Mouse (Mus musculus) 3134 (cell line): Measurements from ENCODE around the gene 4930595D18Rik.

Experiments
- DNase-seq: peaks from one replicate; pipeline ENCODE4 v3.0.0-alpha.2; 2011; ENCODE audit warnings: low spot score; ENCODE audit not compliant: insufficient read length; ENCODE audit errors: extremely low read depth

4930595D18Rik gene

GRCm38 (mm10) chr12:111166681-111167289 is 17.5 kb downstream of the 4930595D18Rik start:
- peak; percentile 67 for DNase-seq

DNA sequence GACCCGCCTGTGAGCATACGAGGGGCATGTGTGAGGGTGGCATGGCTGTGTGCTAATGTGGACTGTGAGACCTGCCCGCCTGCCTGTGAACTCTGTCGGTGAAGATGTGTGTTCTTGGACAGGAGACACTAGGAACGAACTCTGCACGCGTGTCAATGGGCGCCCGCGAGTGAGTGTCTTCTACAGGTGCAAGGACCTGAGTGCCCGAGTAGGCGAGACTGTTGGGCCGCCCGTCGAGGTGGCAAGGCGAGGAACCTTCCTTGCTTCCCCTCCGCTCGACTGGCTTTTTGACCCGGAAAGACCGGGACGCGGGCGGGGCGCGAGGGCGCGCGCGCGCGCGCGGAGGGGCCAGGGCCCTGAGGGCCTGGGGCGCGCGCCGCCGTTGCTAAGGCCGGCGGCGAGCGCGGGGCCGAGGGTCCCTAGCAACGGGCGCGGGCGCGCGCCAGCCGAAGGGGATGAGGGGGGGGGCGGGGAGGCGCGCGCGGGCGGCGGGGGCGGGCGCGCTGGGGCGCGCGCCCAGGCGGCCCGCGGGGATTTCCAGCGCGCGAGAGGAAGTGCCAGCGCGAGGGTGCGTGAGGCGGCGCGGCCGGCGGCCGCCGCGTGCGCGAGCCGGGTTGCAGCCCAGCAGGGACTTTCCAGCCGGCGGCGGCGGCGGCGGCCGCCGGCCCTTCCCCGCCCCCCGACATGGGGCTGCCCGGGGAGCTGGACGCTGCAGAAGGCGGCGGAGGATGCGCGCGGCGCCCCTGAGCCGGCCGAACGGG is 18.3 kb downstream of the 4930595D18Rik start, which contains the start of gene Traf3:
Gene Traf3 (plus strand): TSS at position 540 of the 761 bp plus-strand sequence.
- peak; percentile 81 for DNase-seq

DNA sequence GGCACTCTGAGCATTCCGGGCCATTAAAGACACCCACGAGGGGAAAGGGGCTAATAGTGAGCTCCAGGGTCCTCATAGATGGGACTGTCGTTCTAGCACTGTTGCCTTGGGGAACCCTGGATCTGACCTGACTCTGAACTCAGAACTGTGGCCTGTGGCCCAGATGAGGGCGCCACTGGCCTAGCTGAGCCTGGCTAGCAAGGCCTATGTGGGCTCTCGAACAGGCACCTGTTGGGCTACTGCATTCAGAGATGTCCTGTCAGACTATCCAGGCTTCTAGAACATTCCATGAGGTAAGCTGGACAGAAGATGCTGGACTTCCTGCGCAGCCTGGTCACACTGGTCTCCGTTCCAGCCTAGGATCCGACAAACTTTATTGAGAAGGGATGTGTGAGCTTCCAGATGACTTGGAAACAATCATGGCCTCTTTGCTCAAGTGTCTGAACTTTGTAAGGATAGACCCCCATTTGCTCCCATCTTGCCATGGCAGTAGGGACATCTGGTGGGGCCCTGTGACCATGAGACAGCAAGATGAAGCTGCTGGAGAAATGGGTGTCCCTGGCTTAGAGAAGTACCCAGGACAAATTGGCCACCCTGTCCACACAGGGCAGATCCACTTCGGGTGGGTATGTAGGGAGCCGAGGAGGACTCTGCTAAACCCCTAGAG is 19.0 kb downstream of the 4930595D18Rik start:
- DNase-seq = peak; percentile 31

- peak; percentile 75 for DNase-seq
Measured at GRCm38 (mm10) chr12:111164310-111164751, 20.0 kb downstream of the 4930595D18Rik start.

DNA sequence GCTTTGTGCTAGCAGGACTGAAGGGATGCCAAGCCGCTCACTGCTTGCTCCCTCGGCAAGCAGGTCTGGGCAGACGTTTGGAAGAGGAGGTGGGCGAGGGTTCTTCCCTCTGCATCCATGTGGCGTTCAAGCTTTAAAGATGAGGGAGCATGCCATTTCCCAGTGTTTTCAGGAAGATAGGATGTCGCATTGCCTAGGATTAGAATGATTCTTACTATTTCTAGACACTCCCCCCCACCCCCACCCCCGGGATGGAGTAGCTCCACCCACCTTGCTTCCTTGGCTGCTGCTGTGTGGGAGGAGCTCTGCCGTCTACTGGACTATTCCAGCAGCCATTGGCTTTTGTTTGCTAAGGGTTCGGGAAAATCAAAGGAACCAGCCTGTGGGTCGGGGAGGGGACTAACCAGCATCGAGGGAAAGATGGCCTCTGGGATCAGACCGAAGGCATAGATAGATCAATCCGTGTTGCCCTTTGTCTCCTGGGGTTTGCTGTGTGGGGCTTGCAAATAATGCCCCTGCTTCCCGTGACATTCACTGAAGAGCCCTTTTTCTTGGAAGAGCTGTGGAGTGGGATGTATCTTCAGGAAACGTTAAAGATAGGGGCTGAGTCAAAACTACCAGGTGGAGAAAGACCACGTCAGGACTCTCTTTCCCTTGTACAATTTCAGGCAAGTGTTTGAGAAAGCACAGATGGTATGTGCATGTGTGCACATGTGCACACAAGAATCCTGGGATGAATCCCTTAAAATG is 21.8 kb downstream of the 4930595D18Rik start:
- peak; percentile 35 for DNase-seq

DNA sequence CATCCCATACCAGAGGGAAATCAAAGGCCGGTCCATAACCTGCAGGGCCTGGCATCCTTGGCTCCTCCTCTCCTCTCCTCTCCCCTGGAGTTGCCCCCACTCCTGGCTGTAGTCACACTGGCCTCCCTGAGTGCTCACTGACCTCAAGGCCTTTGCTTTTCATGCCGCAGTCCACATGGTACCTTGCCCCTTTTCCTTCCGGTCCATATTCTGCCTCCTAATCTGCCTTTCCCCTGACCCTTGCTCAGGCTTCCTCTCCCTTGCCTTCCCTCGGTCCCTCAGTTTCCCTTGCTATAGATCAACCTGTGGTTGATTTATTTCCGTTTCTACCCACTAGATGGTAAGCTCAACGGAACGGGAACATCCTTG is 22.4 kb downstream of the 4930595D18Rik start:
- no peak for DNase-seq

- no peak for DNase-seq
Measured at GRCm38 (mm10) chr12:111160871-111161270, 23.4 kb downstream of the 4930595D18Rik start.

DNA sequence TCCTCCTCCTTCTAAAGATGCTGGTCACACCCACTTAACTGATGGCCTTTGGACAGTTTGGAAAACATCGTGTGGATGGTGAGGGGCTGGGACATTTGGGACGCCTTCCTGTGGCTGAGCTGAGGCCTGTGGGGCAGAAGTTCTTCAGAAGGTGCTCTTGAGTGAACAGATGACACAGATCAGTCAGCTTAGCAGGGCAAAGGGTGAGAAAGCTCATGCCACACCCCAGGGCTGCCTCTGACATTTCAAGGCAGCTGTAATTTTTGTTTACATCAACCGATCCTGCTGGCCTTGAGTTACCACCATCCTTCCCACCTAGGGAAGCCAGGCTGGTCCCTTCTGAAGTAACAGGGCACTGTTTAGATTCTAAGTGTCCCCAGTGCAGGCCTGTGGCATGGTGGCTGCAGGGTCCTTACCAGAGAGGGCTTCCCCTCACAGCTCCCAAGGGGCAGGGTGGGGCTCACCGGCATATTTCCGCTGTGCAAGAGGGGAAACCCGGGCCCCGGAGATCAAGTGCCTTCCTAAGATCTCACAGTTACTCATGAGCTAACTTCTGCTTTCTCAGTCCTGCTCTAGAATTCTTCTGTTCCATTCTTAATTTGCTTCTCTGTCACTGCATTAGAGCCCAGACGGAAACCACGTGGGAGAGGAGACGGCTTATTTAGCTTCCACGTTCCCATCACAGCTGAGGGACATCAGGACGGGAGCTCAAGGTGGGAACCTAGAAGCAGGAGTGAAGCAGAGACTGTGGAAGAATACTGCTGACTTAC is 24.4 kb downstream of the 4930595D18Rik start:
- peak; percentile 34 for DNase-seq

DNA sequence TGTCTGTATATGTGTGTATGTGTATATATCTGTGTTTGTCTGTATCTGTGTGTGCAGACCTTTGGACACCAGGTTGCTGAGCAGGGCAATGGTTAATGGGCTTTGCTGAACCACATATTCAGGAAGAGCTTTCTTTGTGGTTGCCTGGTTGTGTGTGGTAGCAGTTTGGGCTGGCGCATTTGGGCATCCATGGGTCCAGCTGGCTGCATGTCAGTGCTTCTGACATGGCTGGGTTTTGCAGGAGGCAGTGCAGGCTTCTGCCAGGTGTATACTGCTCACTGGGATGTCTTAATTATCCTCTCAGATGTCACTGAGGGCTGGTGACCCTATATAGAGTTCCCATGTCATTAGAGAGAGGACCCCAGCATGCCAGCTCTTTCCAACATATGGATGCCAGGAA is 28.5 kb downstream of the 4930595D18Rik start:
- no peak for DNase-seq

GRCm38 (mm10) chr12:111154641-111155040 is 29.6 kb downstream of the 4930595D18Rik start:
- DNase-seq = no peak

DNA sequence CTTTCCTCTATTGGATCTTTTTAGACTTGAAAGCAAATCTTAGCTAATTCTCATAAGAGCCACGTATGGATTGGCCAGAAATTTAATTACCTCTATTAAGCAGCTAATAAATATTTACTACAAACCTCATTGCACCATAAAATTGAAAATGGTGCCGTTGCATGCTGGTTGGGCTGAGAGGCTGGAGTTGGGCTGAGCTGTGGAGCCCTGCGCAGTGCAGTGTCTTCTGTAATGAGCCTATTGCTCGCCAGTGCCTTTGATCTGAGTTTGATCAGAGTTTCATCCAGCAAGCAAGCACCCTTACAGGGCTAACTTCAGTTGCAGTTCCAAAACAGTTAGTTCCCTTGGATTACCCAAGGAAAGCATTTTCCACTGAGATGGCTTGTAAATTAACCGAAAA is 30.3 kb downstream of the 4930595D18Rik start:
- no peak for DNase-seq

DNA sequence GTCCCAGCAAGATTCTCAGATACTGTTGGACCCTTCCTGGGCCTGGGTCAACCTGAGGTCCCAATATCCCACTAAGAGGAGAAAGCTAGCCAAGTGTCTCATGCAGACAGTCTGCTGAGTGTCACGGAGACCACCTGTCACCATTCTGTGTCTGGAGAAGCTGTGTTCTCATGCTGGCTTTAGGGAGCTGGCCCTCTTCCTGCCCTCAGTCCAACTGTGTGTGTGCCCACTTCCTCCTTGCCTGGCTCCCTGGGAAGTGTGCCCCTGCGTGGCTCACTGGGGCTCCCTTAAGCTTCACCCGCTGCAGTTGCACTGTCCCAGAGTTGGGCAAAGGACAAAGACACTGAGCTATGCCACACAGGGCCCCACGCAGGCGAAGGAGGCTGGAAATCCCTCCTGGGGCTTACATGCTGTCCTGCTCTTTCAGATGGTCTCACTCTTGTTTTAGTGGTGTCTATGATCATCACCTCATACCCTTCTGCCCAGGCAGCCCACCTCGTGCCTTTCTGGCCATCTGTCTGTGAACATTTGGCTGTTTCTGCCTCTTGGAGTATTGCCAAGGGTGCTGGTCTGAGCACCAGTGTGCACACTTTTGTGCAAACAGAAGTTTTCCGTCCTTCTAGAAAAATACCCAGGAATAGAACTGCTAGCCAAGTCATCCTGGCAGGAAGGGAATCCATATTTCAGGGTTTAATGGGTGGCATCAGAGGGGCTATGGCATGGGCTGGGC is 31.1 kb downstream of the 4930595D18Rik start:
- DNase-seq = no peak

DNA sequence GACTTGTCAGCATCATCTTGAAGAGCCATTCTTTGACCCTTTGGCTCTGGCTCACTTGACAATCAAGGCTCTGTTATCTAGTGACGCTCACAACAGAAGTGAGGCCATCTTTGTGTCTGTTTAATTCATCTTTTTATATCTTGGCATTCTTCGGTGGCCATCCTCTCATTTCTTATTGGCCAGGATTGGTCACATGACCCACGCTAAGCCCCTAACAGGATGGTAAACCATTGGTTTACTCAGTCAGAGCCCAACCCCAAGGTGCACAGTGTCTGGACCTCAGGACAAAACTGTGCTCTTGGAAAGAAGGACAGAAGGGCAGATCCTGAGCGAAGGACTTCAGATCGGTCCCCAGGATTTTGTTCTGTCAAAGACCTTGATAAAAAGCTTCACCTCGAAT is 31.7 kb downstream of the 4930595D18Rik start:
- no peak for DNase-seq

DNA sequence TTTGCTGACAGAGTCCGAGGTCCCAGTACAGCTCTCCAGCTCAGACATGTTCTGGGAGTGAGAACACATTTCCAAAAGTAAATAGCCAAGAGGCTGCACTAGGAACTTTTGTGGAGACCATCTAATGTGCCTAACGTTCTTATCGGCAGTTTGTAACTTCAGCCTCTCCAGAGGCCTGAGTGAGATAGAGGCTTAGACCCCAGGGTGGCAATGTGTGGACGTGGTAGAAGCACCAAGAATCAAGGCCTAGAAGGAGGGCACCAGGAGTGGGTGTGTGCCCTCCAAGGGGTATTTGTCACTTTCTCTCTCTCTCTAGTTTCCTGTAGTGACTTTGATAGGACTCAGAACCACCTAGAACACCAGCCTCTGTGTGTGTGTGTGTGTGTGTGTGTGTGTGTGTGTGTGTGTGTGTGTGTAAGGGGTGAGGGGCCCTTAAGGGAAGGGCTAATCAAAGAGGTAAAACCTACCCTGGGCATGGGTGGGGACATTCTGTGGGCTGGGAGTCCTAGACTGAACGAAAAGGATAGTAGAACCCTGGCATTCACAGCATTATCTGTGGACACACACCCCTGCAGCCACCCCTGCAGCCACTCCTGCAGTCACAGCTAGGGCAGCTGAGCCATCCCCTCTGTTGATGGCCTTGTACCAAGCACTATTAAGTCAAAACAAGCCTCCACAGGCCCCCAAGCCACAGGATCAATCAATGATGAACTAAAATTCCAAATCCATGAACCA is 32.7 kb downstream of the 4930595D18Rik start:
- no peak for DNase-seq

GRCm38 (mm10) chr12:111150236-111150596 is 34.1 kb downstream of the 4930595D18Rik start:
- no peak for DNase-seq

DNA sequence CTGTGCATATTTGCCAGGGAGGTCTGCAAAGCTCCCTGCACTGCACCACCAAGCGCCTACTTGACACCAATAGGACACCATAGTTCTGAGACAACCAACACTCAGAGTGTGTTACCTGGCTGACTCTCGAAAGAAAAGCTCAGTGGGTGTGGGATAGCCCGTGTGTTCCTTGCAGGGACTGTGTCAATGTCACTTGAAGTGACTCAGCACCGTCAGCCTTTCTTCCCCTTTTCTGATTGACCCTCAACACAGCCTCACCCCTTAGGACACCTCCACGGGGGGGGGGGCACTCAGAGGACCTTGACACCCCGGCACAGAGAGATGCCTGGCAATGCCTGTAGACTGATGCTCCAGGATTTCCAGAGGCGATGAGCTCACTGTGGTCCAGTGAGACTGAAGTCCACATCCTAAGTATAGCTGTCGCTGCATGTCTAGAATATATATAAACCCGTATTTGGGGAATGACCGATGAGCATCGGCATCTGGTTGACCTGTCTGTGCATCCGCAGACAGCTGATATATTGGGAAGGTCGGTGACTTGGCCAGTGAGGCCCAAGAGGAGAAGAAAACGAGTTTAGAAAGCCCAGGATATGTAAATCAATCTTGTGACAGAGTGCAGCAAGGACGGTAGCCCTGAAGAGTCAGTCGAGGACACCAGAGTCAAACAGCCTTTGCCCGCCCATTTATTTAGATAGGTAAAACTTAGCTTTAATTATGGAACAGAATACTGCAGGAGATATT is 34.6 kb downstream of the 4930595D18Rik start:
- no peak for DNase-seq

DNA sequence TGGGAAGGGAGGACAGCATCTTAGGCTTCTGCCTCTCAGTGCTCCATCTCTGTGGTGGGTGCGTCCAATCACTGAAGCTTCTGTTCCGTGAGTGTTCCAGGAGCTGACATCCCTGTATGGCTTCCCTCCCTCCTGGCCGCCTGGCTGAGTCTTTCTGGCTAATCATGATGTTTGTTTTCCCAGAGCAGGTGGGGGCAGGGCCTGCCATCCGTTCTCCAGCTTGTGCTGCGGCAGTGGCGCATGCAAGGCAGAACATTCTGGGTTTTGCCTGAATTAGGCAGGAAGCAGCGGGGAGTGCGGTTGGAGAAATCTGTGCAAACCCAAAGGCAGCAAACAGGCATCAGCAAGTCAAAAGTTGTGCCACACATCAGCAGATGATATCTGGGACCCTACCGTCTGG is 39.0 kb downstream of the 4930595D18Rik start:
- no peak for DNase-seq

GRCm38 (mm10) chr12:111144598-111144997 is 39.7 kb downstream of the 4930595D18Rik start:
- no peak for DNase-seq
